15 mouse cellular contexts compared by ENCODE assay signal in genomic region chr7:111809796-111810195, GRCm38 (mm10).
"Had no signal": no experiment of that assay in that cellular context is flagged by ENCODE, and none has a peak within 500 bp of the region (broad histone marks: within the 10 kb centered on the region; RNA-seq: fewer than 3 reads in every experiment).

No protein-coding gene starts in this region.

- DNase-seq: kidney, adult 2 months; kidney, postnatal 25 days; layer of hippocampus, adult 9-11 months; liver, postnatal 0 days; midbrain, embryonic 14.5 days; thymus, adult 18-20 months; thymus, postnatal 36 days had no signal

- H3K9me3 ChIP-seq: limb, embryonic 10.5 days; limb, embryonic 13.5 days; megakaryocyte, embryonic 14.5 days; midbrain, embryonic 10.5 days had no signal

- H3K27ac ChIP-seq: kidney, postnatal 0 days; layer of hippocampus, adult 2 months; limb, embryonic 10.5 days; limb, embryonic 13.5 days; liver, embryonic 14.5 days; midbrain, embryonic 10.5 days had no signal

- H3K4me2 ChIP-seq: limb, embryonic 13.5 days had no signal

- H3K36me3 ChIP-seq: limb, embryonic 10.5 days; limb, embryonic 13.5 days; midbrain, embryonic 10.5 days had no signal

- H3K4me1 ChIP-seq: limb, embryonic 10.5 days; megakaryocyte, embryonic 14.5 days; midbrain, embryonic 10.5 days had no signal

- ATAC-seq: intestine, embryonic 16.5 days; liver, postnatal 0 days had no signal

- H3K4me3 ChIP-seq: layer of hippocampus, adult 2 months; limb, embryonic 10.5 days; limb, embryonic 13.5 days; megakaryocyte, embryonic 14.5 days; midbrain, embryonic 10.5 days had no signal

- H3K9ac ChIP-seq: limb, embryonic 13.5 days; liver, embryonic 14.5 days; liver, postnatal 0 days had no signal

- H3K27me3 ChIP-seq: limb, embryonic 13.5 days; megakaryocyte, embryonic 14.5 days had no signal
